Mouse (Mus musculus) bone marrow, adult 2 months (tissue): ENCODE measurements around the gene Mreg. TPM values are rescaled to one million over a fixed set of nuclear protein-coding genes. Genes with fewer than 3 reads are reported as not detected.
"Not testable (repeated sequence)": the region's sequence is repeated elsewhere in the genome, so short reads cannot be mapped to it uniquely, and the experiment has no call there.

ENCODE experiments used
- H3K27ac ChIP-seq: fragments of 200-500 bp; 2 replicates; pipeline ENCODE4 v1.5.1; 2012; ENCODE audit warnings: low read depth, mild to moderate bottlenecking, control low read depth, inconsistent platforms, low read length; ENCODE audit not compliant: control insufficient read depth, poor library complexity, insufficient read depth
- H3K4me1 ChIP-seq: fragments of 200-500 bp; 2 replicates; pipeline ENCODE4 v1.6.1; 2011; ENCODE audit warnings: low read length; ENCODE audit not compliant: control insufficient read depth, insufficient read depth
- H3K4me3 ChIP-seq: fragments of 200-500 bp; replicated peaks from 2 replicates; pipeline ENCODE3; 2011; ENCODE audit warnings: mild to moderate bottlenecking, low read depth, low read length, control low read depth; ENCODE audit not compliant: control insufficient read depth
- CTCF ChIP-seq: fragments of 200-500 bp; IDR thresholded peaks from 2 replicates; pipeline ENCODE4 v1.5.1; 2011; ENCODE audit warnings: low read length, control low read depth; ENCODE audit not compliant: control insufficient read depth, insufficient read depth
- POLR2A ChIP-seq: fragments of 200-500 bp; IDR thresholded peaks from 2 replicates; pipeline ENCODE4 v1.6.1; 2011; ENCODE audit warnings: low read depth, mild to moderate bottlenecking, control low read depth, low read length, borderline replicate concordance; ENCODE audit not compliant: control insufficient read depth
- WGBS: fragments of 180-500 bp; shearing (Covaris S2); methylation state at CpG from one replicate; pipeline ENCODE4 v1.1.7; 2018; 5-methylcytosine and 5-hydroxymethylcytosine counted together
- polyA plus RNA-seq: library from polyadenylated mRNA; stranded (reverse); fragments of >200 nt; gene quantifications from 2 replicates; pipeline ENCODE4 v1.2.4, GENCODE M21; 2011; ENCODE audit warnings: low replicate concordance; ENCODE audit not compliant: missing spikeins, insufficient read depth, insufficient read length

The Mreg gene
- 8.1 TPM in 1 of 2 replicates, not detected in the other for polyA plus RNA-seq

GRCm38 (mm10) chr1:72211701-72212699 lies at the start of gene Mreg:
TSS of gene Mreg (minus strand) at chr1:72212307.
- TF ChIP-seq CTCF (peak; percentile 27; the same call in 1 of the 2 replicates), POLR2A (0 out of 2 replicates have a peak, but pooled peaks have one; percentile 9)
- H3K4me3 ChIP-seq: peak within 1 kb of the TSS; percentile 49
- H3K27ac ChIP-seq: peak within 1 kb of the TSS; percentile 47; the same call in 1 of the 2 replicates
- peaks cover 2% of the 10 kb centered on the region for H3K4me1 ChIP-seq
- under 1% methylated on average over 89 of the region's 89 CpGs for WGBS

GRCm38 (mm10) chr1:72256381-72257256 lies 44.5 kb upstream of the Mreg start:
- no peak overlapping the region for H3K27ac ChIP-seq
- no peaks in the 10 kb centered on the region; the same call in 1 of the 2 replicates for H3K4me1 ChIP-seq
- TF ChIP-seq CTCF: no peak
- no peak for TF ChIP-seq POLR2A
- no peak overlapping the region for H3K4me3 ChIP-seq
- 82% methylated on average over 9 of the region's 9 CpGs for WGBS

GRCm38 (mm10) chr1:72255854-72256175 lies 43.7 kb upstream of the Mreg start:
- Histone ChIP-seq H3K4me3 (no peak overlapping the region), H3K4me1 (no peaks in the 10 kb centered on the region; the same call in 1 of the 2 replicates), H3K27ac (no peak overlapping the region)
- 58% methylated on average over 11 of the region's 11 CpGs for WGBS
- TF ChIP-seq POLR2A (no peak), CTCF (no peak)

GRCm38 (mm10) chr1:72255062-72255853 lies 43.2 kb upstream of the Mreg start:
- Histone ChIP-seq H3K4me3 (no peak overlapping the region), H3K27ac (0 out of 2 replicates have a peak overlapping the region, but pooled peaks have one; percentile 2), H3K4me1 (no peaks in the 10 kb centered on the region; the same call in 1 of the 2 replicates)
- WGBS: 9% methylated on average over 15 of the region's 15 CpGs
- no peak for TF ChIP-seq CTCF
- TF ChIP-seq POLR2A: no peak

GRCm38 (mm10) chr1:72254545-72255061 lies 42.5 kb upstream of the Mreg start:
- Histone ChIP-seq H3K4me3 (peak overlapping the region; percentile 72), H3K27ac (peak overlapping the region; percentile 84), H3K4me1 (no peaks in the 10 kb centered on the region; the same call in 1 of the 2 replicates)
- TF ChIP-seq POLR2A (peak; percentile 77), CTCF (peak; percentile 18; the same call in 1 of the 2 replicates)
- under 1% methylated on average over 35 of the region's 35 CpGs for WGBS

GRCm38 (mm10) chr1:72253881-72254491 lies 41.9 kb upstream of the Mreg start:
- WGBS: 28% methylated on average over 11 of the region's 11 CpGs
- H3K27ac ChIP-seq: no peak overlapping the region; the same call in 1 of the 2 replicates
- no peaks in the 10 kb centered on the region; the same call in 1 of the 2 replicates for H3K4me1 ChIP-seq
- peak overlapping the region; percentile 12 for H3K4me3 ChIP-seq
- TF ChIP-seq CTCF: no peak
- TF ChIP-seq POLR2A: no peak

- Histone ChIP-seq H3K4me3 (no peak overlapping the region), H3K4me1 (no peaks in the 10 kb centered on the region; the same call in 1 of the 2 replicates), H3K27ac (no peak overlapping the region)
- 89% methylated on average over 1 of the region's 1 CpGs for WGBS
- TF ChIP-seq POLR2A (no peak), CTCF (no peak)
Measured at GRCm38 (mm10) chr1:72251806-72252205, 39.7 kb upstream of the Mreg start.

- H3K27ac ChIP-seq, H3K4me3 ChIP-seq, H3K4me1 ChIP-seq: not testable (repeated sequence)
- whole genome bisulfite sequencing: 77% methylated on average over 9 of the region's 9 CpGs
Measured at GRCm38 (mm10) chr1:72248226-72248737, 36.2 kb upstream of the Mreg start.
